ENCODE assay signal across 8 mouse cellular contexts in genomic region chr11:50024833-50025720, GRCm38 (mm10). TPM values are rescaled to one million over a fixed set of nuclear protein-coding genes. Genes with fewer than 3 reads are reported as not detected.
DNase-seq lines count a peak whose midpoint lies in the region; ATAC-seq lines count a peak whose summit lies in the region.

Gene Rnf130, plus strand, starts transcription at chr11:50025346.

- ATAC-seq in megakaryocyte, adult 5-6 weeks (ENCODE audit: poor library complexity, severe bottlenecking): peak; percentile 69

- peak; percentile 96 to 97 for DNase-seq in adrenal gland, adult 18-20 months (ENCODE audit: low spot score in 2 of 2)
- peak; percentile 94 for DNase-seq in embryo, embryonic 10.5 days (ENCODE audit: low spot score)
- peak; percentile 94 for DNase-seq in gastrocnemius, postnatal 14 days
- DNase-seq in induced T-regulatory cell, adult 2 months (ENCODE audit: low read depth): peak; percentile 91
- DNase-seq in left cerebral cortex, adult 8-10 months (ENCODE audit: low spot score in 2 of 2): peak; percentile 91 to 95
- peak; percentile 96 for DNase-seq in right cerebral cortex, adult 2 months (ENCODE audit: low spot score in 2 of 2)
- DNase-seq in urinary bladder, postnatal 10 days (ENCODE audit: low spot score): peak; percentile 78

- intact Hi-C loops in gastrocnemius, postnatal 14 days (cut with DNase I; ENCODE audit: low total_unique reads): no loop called here

RNA-seq across cellular contexts. Expression of gene Rnf130, which starts in this region (rescaled TPM):
- 100 to 1,000 TPM in 1 of 2 experiments, 10 to 100 TPM in 1; 99.5 to 105 TPM for total RNA-seq in adrenal gland, adult 18-20 months (2021)
- 10 to 100 TPM; 31.2 to 33.2 TPM for total RNA-seq in gastrocnemius, postnatal 14 days (2021)
- 100 to 1,000 TPM in 3 of 4 experiments, 10 to 100 TPM in 1; 99.1 to 110 (median 102) TPM for total RNA-seq in left cerebral cortex, adult 8-10 months (2022)
- total RNA-seq in megakaryocyte, adult 5-6 weeks (2015): 424 and 462 TPM in 2 replicates
- 408 and 436 TPM in 2 replicates for total RNA-seq in megakaryocyte, adult 5-6 weeks (2017)

Comparison
In these comparisons a context has a peak if more than half of its experiments do, and no peak if none do; other contexts are left out.
1. Peak in every context shown above with its lines: DNase-seq and ATAC-seq.